Comparison of ENCODE assay signal across 9 mouse cellular contexts in genomic region chr8:71701414-71702086, GRCm38 (mm10). TPM values are rescaled to one million over a fixed set of nuclear protein-coding genes. Genes with fewer than 3 reads are reported as not detected.
A peak's percentile ranks its signal among the peaks of the same experiment; 100 is the strongest.
DNase-seq lines count a peak whose midpoint lies in the region; ATAC-seq and TF ChIP-seq lines count a peak whose summit lies in the region.
"Had no signal": no experiment of that assay in that cellular context is flagged by ENCODE, and none has a peak within 500 bp of the region (broad histone marks: within the 10 kb centered on the region; RNA-seq: fewer than 3 reads in every experiment).

TSS of gene B3gnt3 (minus strand) at chr8:71701789.

- peaks cover 52% of the 10 kb centered on the region for H3K27me3 ChIP-seq in lung, embryonic 14.5 days (ENCODE audit: insufficient read depth, low read length)
- peaks cover 82% of the 10 kb centered on the region for H3K27me3 ChIP-seq in forebrain, embryonic 13.5 days
- peaks cover 72% of the 10 kb centered on the region for H3K27me3 ChIP-seq in limb, embryonic 15.5 days
- H3K27me3 ChIP-seq in stomach, embryonic 14.5 days (ENCODE audit: control insufficient read depth, insufficient read depth, low read length): peaks cover 13% of the 10 kb centered on the region

- H3K9ac ChIP-seq in lung, embryonic 14.5 days: peak within 1 kb of the TSS; percentile 20; the same call in 1 of the 2 replicates
- H3K9ac ChIP-seq in forebrain, embryonic 13.5 days: no peak within 1 kb of the TSS
- H3K9ac ChIP-seq in limb, embryonic 15.5 days: no peak within 1 kb of the TSS
- H3K9ac ChIP-seq in stomach, embryonic 14.5 days (replicated peaks; ENCODE audit: low read depth, low read length): no peak within 1 kb of the TSS; the same call in 1 of the 2 replicates

- no peaks in the 10 kb centered on the region for H3K36me3 ChIP-seq in lung, embryonic 14.5 days (ENCODE audit: insufficient read depth)
- H3K36me3 ChIP-seq in forebrain, embryonic 13.5 days (ENCODE audit: poor library complexity, severe bottlenecking): no peaks in the 10 kb centered on the region
- H3K36me3 ChIP-seq in limb, embryonic 15.5 days: no peaks in the 10 kb centered on the region
- H3K36me3 ChIP-seq in stomach, embryonic 14.5 days (ENCODE audit: control insufficient read depth, insufficient read depth, low read length): no peaks in the 10 kb centered on the region

- peak within 1 kb of the TSS; percentile 21 for H3K4me3 ChIP-seq in lung, embryonic 14.5 days (ENCODE audit: low read depth, low read length)
- no peak within 1 kb of the TSS for H3K4me3 ChIP-seq in forebrain, embryonic 13.5 days
- peak within 1 kb of the TSS; percentile 21 for H3K4me3 ChIP-seq in limb, embryonic 15.5 days
- H3K4me3 ChIP-seq in stomach, embryonic 14.5 days (ENCODE audit: low read depth, low read length): peak within 1 kb of the TSS; percentile 24

- H3K4me2 ChIP-seq in lung, embryonic 14.5 days: peak within 1 kb of the TSS; percentile 53
- peak within 1 kb of the TSS; percentile 2; the same call in 1 of the 2 replicates for H3K4me2 ChIP-seq in forebrain, embryonic 13.5 days
- peak within 1 kb of the TSS; percentile 37 for H3K4me2 ChIP-seq in limb, embryonic 15.5 days
- H3K4me2 ChIP-seq in stomach, embryonic 14.5 days (replicated peaks; ENCODE audit: low read depth, low read length): peak within 1 kb of the TSS; percentile 40

- TF ChIP-seq CTCF in lung, embryonic 14.5 days (IDR thresholded peaks at IDR 0.05; ENCODE audit: low read depth): no peak

- WGBS in lung, embryonic 14.5 days: 17% methylated on average over 32 of the region's 34 CpGs
- WGBS in forebrain, embryonic 13.5 days: 18% methylated on average over 32 of the region's 34 CpGs
- 17% methylated on average over 31 of the region's 34 CpGs for WGBS in limb, embryonic 15.5 days
- WGBS in stomach, embryonic 14.5 days: 16% methylated on average over 32 of the region's 34 CpGs

- H3K9me3 ChIP-seq in lung, embryonic 14.5 days (ENCODE audit: low read depth, low read length): no peaks in the 10 kb centered on the region
- H3K9me3 ChIP-seq in forebrain, embryonic 13.5 days (replicated peaks): no peaks in the 10 kb centered on the region
- no peaks in the 10 kb centered on the region for H3K9me3 ChIP-seq in limb, embryonic 15.5 days
- H3K9me3 ChIP-seq in stomach, embryonic 14.5 days (ENCODE audit: control insufficient read depth, low read depth, low read length): no peaks in the 10 kb centered on the region

- H3K4me1 ChIP-seq in lung, embryonic 14.5 days (ENCODE audit: insufficient read depth): no peaks in the 10 kb centered on the region
- 0 out of 2 replicates have a peak, but pooled peaks cover 8% of the 10 kb centered on the region for H3K4me1 ChIP-seq in forebrain, embryonic 13.5 days
- H3K4me1 ChIP-seq in limb, embryonic 15.5 days: peaks cover 12% of the 10 kb centered on the region
- H3K4me1 ChIP-seq in stomach, embryonic 14.5 days (ENCODE audit: control insufficient read depth, insufficient read depth, low read length): peaks cover 5% of the 10 kb centered on the region; the same call in 1 of the 2 replicates

- no peak within 1 kb of the TSS for H3K27ac ChIP-seq in lung, embryonic 14.5 days (ENCODE audit: low read depth)
- H3K27ac ChIP-seq in forebrain, embryonic 13.5 days: no peak within 1 kb of the TSS
- H3K27ac ChIP-seq in limb, embryonic 15.5 days: no peak within 1 kb of the TSS
- H3K27ac ChIP-seq in stomach, embryonic 14.5 days (ENCODE audit: low read length): peak within 1 kb of the TSS; percentile 15; the same call in 1 of the 2 replicates

- no peak for DNase-seq in lung, embryonic 14.5 days
- no peak for DNase-seq in lung, postnatal 14 days
- DNase-seq in layer of hippocampus, postnatal 14 days (ENCODE audit: low spot score in 2 of 2): no peak
- DNase-seq in gastrocnemius, postnatal 10 days: no peak
- no peak for DNase-seq in layer of hippocampus, postnatal 10 days (ENCODE audit: low spot score in 2 of 2)
- DNase-seq: adrenal gland, postnatal 25 days had no signal

- ATAC-seq in lung, embryonic 14.5 days (ENCODE audit: insufficient read depth): 0 out of 2 replicates have a peak, but pooled peaks have one; percentile 8
- ATAC-seq in forebrain, embryonic 13.5 days: no peak
- no peak for ATAC-seq in limb, embryonic 15.5 days (ENCODE audit: insufficient number of reproducible peaks, low FRiP score, low TSS enrichment, low read depth)
- ATAC-seq in stomach, embryonic 14.5 days (ENCODE audit: insufficient number of reproducible peaks, insufficient read depth, low FRiP score, low read depth): no peak; the same call in 1 of the 2 replicates

RNA-seq across cellular contexts. Expression of gene B3gnt3, which starts in this region (rescaled TPM):
- 2.1 and 2.3 TPM in 2 replicates for polyA plus RNA-seq in lung, embryonic 14.5 days (2014; fragmentation: Nextera tagmentation; extraction: Ambion mirVana)
- polyA plus RNA-seq in forebrain, embryonic 13.5 days (2015; fragmentation: Nextera tagmentation; extraction: Ambion mirVana): 0.33 and 0.44 TPM in 2 replicates
- polyA plus RNA-seq in limb, embryonic 15.5 days (2015; fragmentation: Nextera tagmentation; extraction: Ambion mirVana): 1.7 and 2.6 TPM in 2 replicates
- 4.7 and 5.4 TPM in 2 replicates for polyA plus RNA-seq in stomach, embryonic 14.5 days (2014; fragmentation: Nextera tagmentation; extraction: Ambion mirVana)
- total RNA-seq in layer of hippocampus, postnatal 14 days (2021): under 1 TPM; 0.23 to 0.48 TPM
- 1 to 10 TPM; 4.7 to 5.2 TPM for total RNA-seq in gastrocnemius, postnatal 10 days (2021)
- under 1 TPM; 0.42 to 0.64 TPM for total RNA-seq in layer of hippocampus, postnatal 10 days (2021)

Comparison
In these comparisons a context has a peak if more than half of its experiments do, and no peak if none do; other contexts are left out.
1. H3K4me2 ChIP-seq: peak in every context shown above with its lines; median percentile 53 in lung, embryonic 14.5 days; 40 in stomach, embryonic 14.5 days; 37 in limb, embryonic 15.5 days; 2 in forebrain, embryonic 13.5 days.